In genomic region chr7:67421476-67422186, GRCm38 (mm10) we compare ENCODE assay signal across 7 mouse cellular contexts. TPM values are rescaled to one million over a fixed set of nuclear protein-coding genes. Genes with fewer than 3 reads are reported as not detected.
DNase-seq lines count a peak whose midpoint lies in the region; ATAC-seq and TF ChIP-seq lines count a peak whose summit lies in the region.

No protein-coding gene starts in this region.

- H3K27ac ChIP-seq in liver, adult 2 months (replicated peaks; ENCODE audit: insufficient read depth, low read depth, low read length): peak overlapping the region; percentile 41
- H3K27ac ChIP-seq in liver, embryonic 12.5 days: no peak overlapping the region
- no peak overlapping the region for H3K27ac ChIP-seq in midbrain, embryonic 14.5 days (replicated peaks; ENCODE audit: low read depth, low read length)

- TF ChIP-seq CTCF in liver, adult 2 months (IDR thresholded peaks at IDR 0.05; ENCODE audit: low read depth, low read length): no peak

- no peak overlapping the region for H3K9ac ChIP-seq in liver, adult 2 months (ENCODE audit: low read depth, low read length)
- H3K9ac ChIP-seq in liver, embryonic 12.5 days: no peak overlapping the region
- H3K9ac ChIP-seq in midbrain, embryonic 14.5 days (replicated peaks; ENCODE audit: low read length): no peak overlapping the region

- H3K4me2 ChIP-seq in liver, embryonic 12.5 days: no peak overlapping the region
- H3K4me2 ChIP-seq in midbrain, embryonic 14.5 days (ENCODE audit: low read length): no peak overlapping the region

- no peaks in the 10 kb centered on the region for H3K36me3 ChIP-seq in liver, adult 2 months (ENCODE audit: control insufficient read depth, insufficient read depth, low read length)
- H3K36me3 ChIP-seq in liver, embryonic 12.5 days: no peaks in the 10 kb centered on the region
- no peaks in the 10 kb centered on the region for H3K36me3 ChIP-seq in midbrain, embryonic 14.5 days (ENCODE audit: control insufficient read depth, insufficient read depth, low read length)

- no peaks in the 10 kb centered on the region for H3K79me2 ChIP-seq in liver, adult 2 months (ENCODE audit: control insufficient read depth, insufficient read depth, low read length)

- WGBS in liver, adult 2 months: 31% methylated on average over 12 of the region's 12 CpGs
- WGBS in liver, embryonic 12.5 days (ENCODE audit: insufficient replicate concordance): 51% methylated on average over 12 of the region's 12 CpGs
- WGBS in midbrain, embryonic 14.5 days: 74% methylated on average over 12 of the region's 12 CpGs

- no peak for TF ChIP-seq POLR2A in liver, adult 2 months (IDR thresholded peaks at IDR 0.05; ENCODE audit: extremely low read depth, insufficient read depth, low read length)

- H3K4me3 ChIP-seq in liver, adult 2 months (ENCODE audit: insufficient read depth, low read depth, low read length): no peak overlapping the region
- no peak overlapping the region for H3K4me3 ChIP-seq in liver, embryonic 12.5 days
- H3K4me3 ChIP-seq in midbrain, embryonic 14.5 days (replicated peaks; ENCODE audit: low read depth, low read length): no peak overlapping the region

- ATAC-seq in liver, embryonic 12.5 days: no peak
- no peak for ATAC-seq in midbrain, embryonic 14.5 days (ENCODE audit: low FRiP score, low TSS enrichment)

- DNase-seq in liver, adult 2 months (ENCODE audit: extremely low read depth, low read depth, low spot score): peak; percentile 65
- peak; percentile 42 for DNase-seq in adrenal gland, adult 8-10 months
- peak; percentile 39 for DNase-seq in gastrocnemius, postnatal 10 days
- peak; percentile 30 to 43 for DNase-seq in kidney, adult 8-10 months
- peak; percentile 66 for DNase-seq in midbrain, embryonic 14.5 days
- no peak for DNase-seq in spleen, adult 18-20 months

- H3K9me3 ChIP-seq in liver, embryonic 12.5 days (replicated peaks): no peaks in the 10 kb centered on the region
- H3K9me3 ChIP-seq in midbrain, embryonic 14.5 days (ENCODE audit: control insufficient read depth, low read length): no peaks in the 10 kb centered on the region

- H3K4me1 ChIP-seq in liver, adult 2 months (ENCODE audit: control insufficient read depth, insufficient read depth, low read length): peaks cover 7% of the 10 kb centered on the region; the same call in 1 of the 2 replicates
- H3K4me1 ChIP-seq in liver, embryonic 12.5 days: 0 out of 2 replicates have a peak, but pooled peaks cover 16% of the 10 kb centered on the region
- H3K4me1 ChIP-seq in midbrain, embryonic 14.5 days (ENCODE audit: control insufficient read depth, insufficient read depth, low read length): peaks cover 4% of the 10 kb centered on the region; the same call in 1 of the 2 replicates

- no peaks in the 10 kb centered on the region for H3K27me3 ChIP-seq in liver, adult 2 months (ENCODE audit: control insufficient read depth, insufficient read depth, low read length)
- H3K27me3 ChIP-seq in liver, embryonic 12.5 days (replicated peaks): no peaks in the 10 kb centered on the region
- H3K27me3 ChIP-seq in midbrain, embryonic 14.5 days (ENCODE audit: control insufficient read depth, insufficient read depth, low read length): no peaks in the 10 kb centered on the region

RNA-seq across cellular contexts. Expression of gene Mef2a, which starts 49.0 kb away (rescaled TPM):
- 22.7 and 24.8 TPM in 2 replicates for total RNA-seq in liver, adult 2 months (2014; rRNA removed)
- polyA plus RNA-seq in liver, adult 2 months (2012; rRNA removed): 5.5 and 12.0 TPM in 2 replicates
- polyA plus RNA-seq in liver, embryonic 12.5 days (2016; fragmentation: Nextera tagmentation; extraction: Ambion mirVana): 15.0 and 16.6 TPM in 2 replicates
- total RNA-seq in adrenal gland, adult 8-10 months (2022): 10 to 100 TPM; 47.9 to 76.3 (median 63.2) TPM
- total RNA-seq in gastrocnemius, postnatal 10 days (2021): 100 to 1,000 TPM in 1 of 2 experiments, 10 to 100 TPM in 1; 94.8 to 104 TPM
- 38.9 and 45.2 TPM in 2 replicates for polyA plus RNA-seq in midbrain, embryonic 14.5 days (2014; fragmentation: Nextera tagmentation; extraction: Ambion mirVana)

Comparison
In these comparisons a context has a peak if more than half of its experiments do, and no peak if none do; other contexts are left out.
1. DNase-seq: peak in liver, adult 2 months (single experiment), adrenal gland, adult 8-10 months (single experiment), gastrocnemius, postnatal 10 days (single experiment), kidney, adult 8-10 months (2 of 2) and midbrain, embryonic 14.5 days (single experiment); none in spleen, adult 18-20 months (0 of 2).